Mouse (Mus musculus) heart, adult 8-10 months (tissue): ENCODE measurements around the gene Tgfb2. TPM values are rescaled to one million over a fixed set of nuclear protein-coding genes. Genes with fewer than 3 reads are reported as not detected.

Source experiments
- DNase-seq: peaks from one replicate; pipeline ENCODE4 v3.0.0; 2022; ENCODE audit warnings: low spot score
- total RNA-seq, 4 experiments: library from RNA; stranded (reverse); gene quantifications; 2 replicates each; pipeline ENCODE4 v1.2.4; 2022

Gene Tgfb2
- total RNA-seq, 4 experiments from 2014 or later, result 4.7 to 7.1 (median 5.6) TPM

GRCm38 (mm10) chr1:186702391-186703255 lies 3.2 kb downstream of the Tgfb2 start:
- peak; percentile 53 for DNase-seq

GRCm38 (mm10) chr1:186701206-186701905 lies 4.4 kb downstream of the Tgfb2 start:
- peak; percentile 30 for DNase-seq

- no peak for DNase-seq
Measured at GRCm38 (mm10) chr1:186700496-186700895, 5.3 kb downstream of the Tgfb2 start.

GRCm38 (mm10) chr1:186698583-186699338 lies 7.0 kb downstream of the Tgfb2 start:
- peak; percentile 32 for DNase-seq

- no peak for DNase-seq
Measured at GRCm38 (mm10) chr1:186696231-186696630, 9.6 kb downstream of the Tgfb2 start.

GRCm38 (mm10) chr1:186695361-186695760 lies 10.4 kb downstream of the Tgfb2 start:
- DNase-seq, result peak; percentile 50

- no peak for DNase-seq
Measured at GRCm38 (mm10) chr1:186692370-186692769, 13.4 kb downstream of the Tgfb2 start.

- DNase-seq, result no peak
Measured at GRCm38 (mm10) chr1:186691708-186692107, 14.1 kb downstream of the Tgfb2 start.

GRCm38 (mm10) chr1:186684041-186684440 lies 21.7 kb downstream of the Tgfb2 start:
- DNase-seq, result no peak

GRCm38 (mm10) chr1:186682606-186683005 lies 23.2 kb downstream of the Tgfb2 start:
- DNase-seq, result no peak

GRCm38 (mm10) chr1:186677614-186678013 lies 28.2 kb downstream of the Tgfb2 start:
- DNase-seq, result no peak

GRCm38 (mm10) chr1:186676199-186676598 lies 29.6 kb downstream of the Tgfb2 start:
- DNase-seq, result no peak

GRCm38 (mm10) chr1:186675263-186675662 lies 30.5 kb downstream of the Tgfb2 start:
- no peak for DNase-seq

GRCm38 (mm10) chr1:186674621-186675020 lies 31.2 kb downstream of the Tgfb2 start:
- DNase-seq, result no peak

GRCm38 (mm10) chr1:186673166-186673565 lies 32.6 kb downstream of the Tgfb2 start:
- no peak for DNase-seq

GRCm38 (mm10) chr1:186663412-186663811 lies 42.4 kb downstream of the Tgfb2 start:
- DNase-seq, result no peak

GRCm38 (mm10) chr1:186662996-186663395 lies 42.8 kb downstream of the Tgfb2 start:
- no peak for DNase-seq

- DNase-seq, result no peak
Measured at GRCm38 (mm10) chr1:186661206-186661921, 44.4 kb downstream of the Tgfb2 start.

- no peak for DNase-seq
Measured at GRCm38 (mm10) chr1:186658783-186659182, 47.0 kb downstream of the Tgfb2 start.

GRCm38 (mm10) chr1:186657559-186658219 lies 48.1 kb downstream of the Tgfb2 start:
- DNase-seq, result no peak
